Mouse (Mus musculus) kidney, postnatal 0 days (tissue): ENCODE data around the gene Tff1. TPM values are rescaled to one million over a fixed set of nuclear protein-coding genes. Genes with fewer than 3 reads are reported as not detected.

ENCODE experiments used
- ATAC-seq: fragments of 200-750 bp; cut with Nextera tagmentation; replicated peaks from 2 replicates; pipeline ENCODE4 v1.8.0; 2017; ENCODE audit warnings: low read depth, moderate number of reproducible peaks, moderate TSS enrichment, moderate library complexity; ENCODE audit not compliant: low FRiP score
- DNase-seq: peaks from one replicate; pipeline ENCODE4 v3.0.0-alpha.2; 2016; ENCODE audit warnings: low spot score
- H3K27ac ChIP-seq: fragments of 300-500 bp; sonication (generic); 2 replicates; pipeline ENCODE4 v1.5.1; 2014; ENCODE audit warnings: mild to moderate bottlenecking
- H3K27me3 ChIP-seq: fragments of 300-500 bp; sonication (generic); 2 replicates; pipeline ENCODE4 v1.6.1; 2014; ENCODE audit warnings: low read length, mixed read lengths; ENCODE audit not compliant: insufficient read depth
- H3K36me3 ChIP-seq: fragments of 300-500 bp; sonication (generic); 2 replicates; pipeline ENCODE4 v1.6.1; 2014; ENCODE audit warnings: low read length, mixed read lengths; ENCODE audit not compliant: insufficient read depth
- H3K4me1 ChIP-seq: fragments of 300-500 bp; sonication (generic); replicated peaks from 2 replicates; pipeline ENCODE4 v1.6.1; 2014; ENCODE audit warnings: antibody characterized with exemption, low read length, mixed read lengths; ENCODE audit not compliant: insufficient read depth
- H3K4me2 ChIP-seq: fragments of 300-500 bp; sonication (generic); 2 replicates; pipeline ENCODE4 v1.6.1; 2014; ENCODE audit warnings: mild to moderate bottlenecking, low read length, moderate library complexity, mixed read lengths
- H3K4me3 ChIP-seq: fragments of 300-500 bp; sonication (generic); replicated peaks from 2 replicates; pipeline ENCODE4 v1.5.1; 2014; ENCODE audit warnings: low read depth, low read length
- H3K9ac ChIP-seq: fragments of 300-500 bp; sonication (generic); 2 replicates; pipeline ENCODE4 v1.6.1; 2014; ENCODE audit warnings: low read depth, low read length
- H3K9me3 ChIP-seq: fragments of 300-500 bp; sonication (generic); replicated peaks from 2 replicates; pipeline ENCODE4 v1.6.1; 2016; ENCODE audit warnings: low read length, inconsistent platforms, mixed read lengths
- CTCF ChIP-seq: IDR thresholded peaks from 2 replicates; pipeline ENCODE4 v1.5.1; 2016; ENCODE audit warnings: antibody characterized with exemption, low read depth, mild to moderate bottlenecking, moderate library complexity
- WGBS: fragments of 180-500 bp; shearing (Covaris S2); extraction: QIAGEN DNeasy Blood & Tissue Kit; methylation state at CpG from one replicate; pipeline ENCODE4 v1.1.7; 2014; 5-methylcytosine and 5-hydroxymethylcytosine counted together
- polyA plus RNA-seq: library from polyadenylated mRNA; unstranded; fragments of >200 nt; fragmentation: Nextera tagmentation; extraction: Ambion mirVana; gene quantifications from 2 replicates; pipeline ENCODE4 v1.2.1, GENCODE M21; 2015

The Tff1 gene
- polyA plus RNA-seq, 1 experiment from 2014 or later = 0.62 TPM

GRCm38 (mm10) chr17:31142116-31142515 lies 23.0 kb downstream of the Tff1 start:
- Histone ChIP-seq H3K27me3 (no peaks in the 10 kb centered on the region), H3K4me3 (no peak overlapping the region), H3K36me3 (no peaks in the 10 kb centered on the region), H3K9ac (no peak overlapping the region), H3K9me3 (no peaks in the 10 kb centered on the region), H3K4me2 (no peak overlapping the region), H3K4me1 (no peaks in the 10 kb centered on the region), H3K27ac (no peak overlapping the region)
- TF ChIP-seq CTCF = no peak
- no peak for DNase-seq
- ATAC-seq = no peak
- WGBS = 92% methylated on average over 7 of the region's 7 CpGs

- no peak overlapping the region for H3K27ac ChIP-seq
- ATAC-seq (no peak), DNase-seq (peak; percentile 83)
- H3K4me1 ChIP-seq = no peaks in the 10 kb centered on the region
- H3K4me3 ChIP-seq = no peak overlapping the region
- no peak overlapping the region for H3K4me2 ChIP-seq
- WGBS = 11% methylated on average over 5 of the region's 5 CpGs
- no peaks in the 10 kb centered on the region for H3K36me3 ChIP-seq
- no peaks in the 10 kb centered on the region for H3K27me3 ChIP-seq
- peak; percentile 87 for TF ChIP-seq CTCF
- H3K9ac ChIP-seq = no peak overlapping the region
- no peaks in the 10 kb centered on the region for H3K9me3 ChIP-seq
These were observed 26.7 kb downstream of the Tff1 start for GRCm38 (mm10) chr17:31138398-31138797.

- Histone ChIP-seq H3K4me3 (no peak overlapping the region), H3K4me2 (no peak overlapping the region), H3K27me3 (no peaks in the 10 kb centered on the region), H3K9me3 (no peaks in the 10 kb centered on the region), H3K36me3 (no peaks in the 10 kb centered on the region), H3K9ac (no peak overlapping the region), H3K4me1 (no peaks in the 10 kb centered on the region), H3K27ac (no peak overlapping the region)
- ATAC-seq = no peak
- no peak for TF ChIP-seq CTCF
- DNase-seq = no peak
- WGBS = 80% methylated on average over 1 of the region's 1 CpGs
These were observed 28.3 kb downstream of the Tff1 start for GRCm38 (mm10) chr17:31136821-31137220.

- Histone ChIP-seq H3K9ac (no peak overlapping the region), H3K9me3 (no peaks in the 10 kb centered on the region), H3K4me1 (no peaks in the 10 kb centered on the region), H3K4me3 (no peak overlapping the region), H3K27ac (no peak overlapping the region), H3K36me3 (no peaks in the 10 kb centered on the region), H3K4me2 (no peak overlapping the region), H3K27me3 (no peaks in the 10 kb centered on the region)
- WGBS = 54% methylated on average over 3 of the region's 3 CpGs
- DNase-seq (no peak), ATAC-seq (no peak)
- TF ChIP-seq CTCF = no peak
These were observed 28.8 kb downstream of the Tff1 start for GRCm38 (mm10) chr17:31136291-31136690.

- no peak overlapping the region for H3K9ac ChIP-seq
- H3K9me3 ChIP-seq = no peaks in the 10 kb centered on the region
- DNase-seq = no peak
- H3K27ac ChIP-seq = no peak overlapping the region
- no peak for ATAC-seq
- H3K36me3 ChIP-seq = no peaks in the 10 kb centered on the region
- H3K27me3 ChIP-seq = no peaks in the 10 kb centered on the region
- no peak for TF ChIP-seq CTCF
- H3K4me3 ChIP-seq = no peak overlapping the region
- H3K4me1 ChIP-seq = no peaks in the 10 kb centered on the region
- 50% methylated on average over 6 of the region's 6 CpGs for WGBS
- no peak overlapping the region for H3K4me2 ChIP-seq
These were observed 30.2 kb downstream of the Tff1 start for GRCm38 (mm10) chr17:31134913-31135312.

GRCm38 (mm10) chr17:31133776-31134175 lies 31.3 kb downstream of the Tff1 start:
- ATAC-seq (no peak), DNase-seq (no peak)
- no peak overlapping the region for H3K9ac ChIP-seq
- TF ChIP-seq CTCF = no peak
- no peaks in the 10 kb centered on the region for H3K27me3 ChIP-seq
- H3K9me3 ChIP-seq = no peaks in the 10 kb centered on the region
- WGBS = 67% methylated on average over 15 of the region's 15 CpGs
- no peak overlapping the region for H3K27ac ChIP-seq
- no peaks in the 10 kb centered on the region for H3K4me1 ChIP-seq
- no peaks in the 10 kb centered on the region for H3K36me3 ChIP-seq
- no peak overlapping the region for H3K4me2 ChIP-seq
- H3K4me3 ChIP-seq = no peak overlapping the region

- Histone ChIP-seq H3K4me3 (no peak overlapping the region), H3K36me3 (no peaks in the 10 kb centered on the region), H3K9me3 (no peaks in the 10 kb centered on the region), H3K4me1 (no peaks in the 10 kb centered on the region), H3K4me2 (no peak overlapping the region), H3K27ac (no peak overlapping the region), H3K9ac (no peak overlapping the region), H3K27me3 (no peaks in the 10 kb centered on the region)
- DNase-seq = no peak
- no peak for TF ChIP-seq CTCF
- ATAC-seq = no peak
- WGBS = 75% methylated on average over 10 of the region's 10 CpGs
These were observed 33.7 kb downstream of the Tff1 start for GRCm38 (mm10) chr17:31131269-31131821.
